Mouse (Mus musculus) gastrocnemius, postnatal 25 days (tissue): ENCODE results near the gene Park7. TPM values are rescaled to one million over a fixed set of nuclear protein-coding genes. Genes with fewer than 3 reads are reported as not detected.
A peak's percentile ranks its signal among the peaks of the same experiment; 100 is the strongest.

Experiments
- DNase-seq: peaks from one replicate; pipeline ENCODE4 v3.0.0; 2022
- long read RNA-seq, 2 experiments: library from polyadenylated mRNA; stranded (forward); transcript quantifications; one replicate each; pipeline ENCODE4 v2.0.0; 2021
- total RNA-seq, 2 experiments: library from RNA; stranded (reverse); gene quantifications; 1 replicate in 1 of 2; 2 replicates in 1 of 2; pipeline ENCODE4 v1.2.3; 2021

The Park7 gene
- 100 to 1,000 TPM; 669 to 811 TPM for total RNA-seq
- long read RNA-seq, experiment 1, transcript Park7-202 (7 exons, 919 nt): minor isoform, 5 of 2,508 reads
- long read RNA-seq, experiment 1, transcript Park7-207 (3 exons, 472 nt): minor isoform, 8 of 2,508 reads
- long read RNA-seq, experiment 1, transcript Park7-201 (7 exons, 908 nt): major isoform, 1,249 of 2,508 reads
- long read RNA-seq, experiment 1, partial matches to known transcripts: 286 of 2,508 reads
- long read RNA-seq, experiment 1, other reads (novel, unspliced or antisense): 956 of 2,508 reads
- long read RNA-seq, experiment 2, transcript Park7-201 (7 exons, 908 nt): major isoform, 964 of 1,868 reads
- long read RNA-seq, experiment 2, transcript Park7-207 (3 exons, 472 nt): minor isoform, 16 of 1,868 reads
- long read RNA-seq, experiment 2, partial matches to known transcripts: 229 of 1,868 reads
- long read RNA-seq, experiment 2, other reads (novel, unspliced or antisense): 654 of 1,868 reads

DNA sequence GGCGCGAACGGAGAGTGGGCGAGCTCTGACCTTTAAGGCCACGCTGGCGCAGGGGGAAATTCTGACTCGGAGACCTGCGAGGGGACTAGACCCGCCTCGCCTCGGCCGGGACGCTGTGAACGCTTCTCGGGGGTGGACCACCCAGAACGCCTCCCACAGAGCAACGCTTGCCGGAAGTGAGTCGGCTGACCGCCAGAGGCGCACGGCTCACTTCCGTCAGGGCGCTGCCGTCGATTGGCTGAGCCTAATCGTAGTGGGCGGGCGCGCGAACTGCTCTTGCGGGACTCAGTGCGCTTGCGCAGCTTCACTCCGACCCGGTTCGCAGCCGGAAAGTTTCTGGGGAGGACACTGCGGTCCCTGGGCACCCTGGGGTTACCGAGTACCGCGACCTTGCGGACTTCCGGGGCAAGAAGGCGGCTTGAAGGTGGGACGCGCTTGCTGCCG lies at the start of gene Park7, which contains the start of gene Tnfrsf9:
Gene Park7, minus strand, starts transcription at position 148 of the 444 bp plus-strand sequence.
Gene Tnfrsf9, plus strand, starts transcription at position 273 of the 444 bp plus-strand sequence.
- peak; percentile 96 for DNase-seq

DNA sequence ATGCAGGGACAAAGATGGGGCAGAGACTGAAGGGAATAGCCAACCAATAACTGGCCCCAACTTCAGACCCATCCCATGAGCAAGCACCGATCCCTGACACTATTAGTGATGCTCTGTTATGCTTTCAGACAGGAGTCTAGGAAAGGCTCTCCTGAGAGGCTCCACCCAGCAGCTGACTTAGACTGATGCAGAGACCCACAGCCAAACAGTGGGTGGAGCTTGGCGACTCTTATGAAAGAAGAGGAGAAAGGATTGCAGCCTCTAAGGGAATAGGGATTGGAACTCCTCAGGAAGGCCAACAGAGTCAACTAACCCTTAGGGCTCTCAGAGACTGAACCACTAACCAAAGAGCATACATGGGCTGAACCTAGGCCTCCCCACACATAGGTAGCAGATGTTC lies 49.5 kb upstream of the Park7 start:
- DNase-seq: no peak

DNA sequence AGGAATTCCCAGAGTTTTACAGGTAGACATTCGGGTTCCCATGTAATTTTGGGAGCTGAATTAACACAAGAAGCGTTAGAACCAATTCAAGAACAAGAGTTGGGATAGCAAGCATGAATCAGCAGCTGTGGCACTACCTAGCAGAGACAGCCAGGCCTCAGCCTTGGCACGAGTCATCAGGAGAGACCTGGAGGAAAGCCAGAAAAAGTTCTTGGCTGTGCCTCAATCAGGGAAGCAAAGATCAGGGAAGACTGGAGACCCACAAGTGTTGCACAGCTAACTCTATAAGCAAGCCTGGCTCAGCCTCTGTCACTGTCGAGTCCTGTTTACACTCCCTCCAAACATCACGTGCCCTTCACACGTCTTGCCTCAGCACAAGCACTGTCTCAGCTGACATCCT lies 48.0 kb upstream of the Park7 start:
- no peak for DNase-seq

DNA sequence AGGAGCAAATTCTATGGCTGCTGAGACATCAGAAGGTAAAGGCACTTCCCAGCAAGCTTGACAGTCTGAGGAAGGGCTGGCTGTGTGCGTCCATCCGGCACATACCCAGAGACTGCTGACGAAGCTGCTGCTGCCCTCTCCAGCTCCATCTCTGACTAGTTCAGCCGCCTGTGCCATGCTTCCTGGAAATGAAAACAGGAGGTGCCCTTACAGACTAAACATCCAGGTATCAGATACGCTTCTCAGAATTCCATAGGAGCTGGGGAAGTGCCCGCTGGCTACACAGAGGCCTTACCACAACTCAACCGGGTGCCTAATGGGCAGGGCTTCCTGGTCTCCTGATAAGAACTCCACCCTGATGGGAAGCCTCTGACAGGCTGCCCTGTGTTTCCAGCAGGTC lies 44.3 kb upstream of the Park7 start:
- no peak for DNase-seq

DNA sequence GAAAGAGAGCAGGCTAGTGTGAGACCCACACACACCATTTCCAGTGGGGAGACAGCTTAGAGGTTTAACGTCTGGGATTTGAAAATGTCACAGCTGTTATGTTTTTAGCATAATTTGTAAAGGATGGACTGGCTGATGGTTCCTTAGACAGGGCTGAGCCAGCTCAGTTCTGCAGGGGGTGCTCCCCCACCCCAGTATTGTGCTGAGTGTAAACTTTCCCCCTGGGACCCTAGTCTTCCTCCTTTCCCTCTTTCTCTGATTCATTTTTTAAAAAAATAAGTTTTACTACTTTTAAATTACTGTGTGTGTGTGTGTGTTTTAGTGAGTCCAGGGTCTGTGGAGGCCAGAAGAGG lies 42.8 kb upstream of the Park7 start:
- no peak for DNase-seq

DNA sequence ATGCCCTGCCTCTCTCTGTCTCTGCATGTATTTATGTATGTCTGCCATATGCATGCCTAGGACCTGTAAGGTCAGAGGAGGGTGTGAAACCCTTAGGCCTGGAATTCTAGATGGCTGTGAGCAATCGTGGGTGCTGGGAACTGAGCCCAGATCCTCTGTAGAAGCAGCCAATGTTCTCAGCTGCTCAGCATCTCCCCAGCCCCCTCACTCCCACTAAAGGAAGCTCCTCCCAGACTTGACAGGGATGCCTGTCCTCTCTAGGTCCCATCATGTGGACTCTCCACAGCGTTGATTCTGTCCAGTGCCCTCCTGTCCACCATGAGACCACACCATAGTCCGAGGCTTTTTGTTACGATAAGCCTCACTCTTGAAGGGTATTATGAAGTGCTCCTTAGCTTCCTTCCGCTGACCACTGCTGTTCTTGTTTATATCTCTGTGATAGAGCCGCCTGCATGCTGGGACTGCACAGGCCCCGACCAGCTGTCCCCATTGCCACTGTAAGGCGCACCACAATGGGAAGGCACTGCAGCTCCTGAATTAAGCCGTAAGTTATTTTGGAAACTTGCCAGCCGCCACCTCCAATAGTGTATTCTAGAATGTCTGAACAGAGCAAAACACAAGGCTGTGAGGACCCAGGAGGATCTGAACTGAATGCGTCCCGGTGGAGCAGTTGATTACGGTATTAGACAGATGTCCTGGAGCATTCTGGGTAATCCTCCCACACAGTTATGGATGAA lies 42.3 kb upstream of the Park7 start:
- DNase-seq: no peak

DNA sequence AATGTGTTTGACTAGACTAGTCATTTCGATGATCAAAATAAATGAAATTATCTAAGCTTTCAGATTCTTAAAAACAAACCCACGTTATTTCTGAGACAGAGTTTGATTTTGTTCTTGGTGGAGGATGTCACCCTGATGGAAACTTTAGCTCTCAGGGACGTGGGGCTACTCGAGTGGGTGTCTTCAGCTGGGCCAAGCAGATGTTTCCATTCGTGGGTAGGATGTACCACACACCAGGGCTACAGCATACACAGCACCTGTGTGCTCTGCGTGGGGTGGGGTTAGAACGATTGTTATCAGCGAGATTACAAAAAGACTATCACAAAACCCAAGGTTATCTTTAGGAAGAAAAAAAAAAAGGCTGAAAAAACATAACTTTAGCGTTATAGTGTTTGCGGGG lies 36.7 kb upstream of the Park7 start:
- DNase-seq: no peak

DNA sequence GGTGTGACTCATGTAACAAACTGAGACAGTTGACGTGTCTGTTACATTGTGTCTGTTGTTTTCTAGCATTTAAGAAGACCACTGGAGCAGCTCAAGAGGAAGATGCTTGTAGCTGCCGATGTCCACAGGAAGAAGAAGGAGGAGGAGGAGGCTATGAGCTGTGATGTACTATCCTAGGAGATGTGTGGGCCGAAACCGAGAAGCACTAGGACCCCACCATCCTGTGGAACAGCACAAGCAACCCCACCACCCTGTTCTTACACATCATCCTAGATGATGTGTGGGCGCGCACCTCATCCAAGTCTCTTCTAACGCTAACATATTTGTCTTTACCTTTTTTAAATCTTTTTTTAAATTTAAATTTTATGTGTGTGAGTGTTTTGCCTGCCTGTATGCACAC lies 30.5 kb upstream of the Park7 start:
- DNase-seq: no peak

DNA sequence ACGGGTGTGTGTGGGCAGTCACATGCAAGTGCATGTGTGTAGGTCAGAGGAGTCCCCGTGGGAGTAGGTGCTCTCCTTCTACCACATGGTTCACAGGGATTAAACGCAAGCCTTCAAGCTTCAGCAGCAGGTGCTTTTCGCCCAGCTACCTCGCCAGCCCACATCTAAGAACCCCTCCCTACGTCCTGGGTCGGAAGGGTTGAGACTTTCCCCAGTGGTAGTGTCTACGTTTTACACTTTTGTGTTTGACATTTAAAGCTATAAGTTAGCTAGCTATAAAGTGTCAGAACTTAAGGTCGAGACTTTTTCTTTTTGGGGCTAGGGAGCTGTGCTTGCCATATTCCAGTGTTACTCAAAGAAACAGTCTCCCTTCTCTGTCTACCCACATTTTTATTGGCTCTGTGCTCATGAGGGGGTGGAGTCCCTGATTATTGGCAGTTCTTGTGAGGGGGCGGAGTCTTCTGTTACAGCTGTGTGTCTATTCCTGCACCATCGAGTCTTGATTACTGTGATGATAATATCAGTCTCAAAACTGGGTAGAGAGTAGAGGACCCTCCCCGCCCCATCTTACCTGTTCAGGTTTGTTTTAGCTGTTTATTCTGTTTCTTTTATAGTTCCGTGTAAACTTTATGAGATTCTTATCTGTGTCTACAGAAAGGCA lies 25.9 kb upstream of the Park7 start:
- DNase-seq: no peak

DNA sequence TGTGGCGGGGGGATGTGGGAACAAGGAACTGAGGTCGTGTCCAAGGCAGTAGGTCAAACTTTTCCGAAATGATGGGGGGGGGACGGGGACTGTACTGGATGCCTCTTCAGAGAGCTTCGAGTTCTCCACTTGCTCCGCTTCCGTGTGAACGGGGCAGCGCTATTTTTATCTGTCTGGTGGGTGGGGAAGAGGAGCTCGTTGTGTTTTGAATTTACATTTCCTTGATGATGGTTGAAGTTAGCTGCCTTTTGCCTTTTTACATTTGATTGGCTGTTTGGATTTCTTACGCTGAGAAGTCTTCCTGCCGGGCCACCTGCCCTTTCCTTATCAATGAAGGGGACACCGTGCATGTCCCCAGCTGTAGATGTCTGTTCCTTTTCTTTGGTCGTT lies 23.8 kb upstream of the Park7 start:
- DNase-seq: no peak

DNA sequence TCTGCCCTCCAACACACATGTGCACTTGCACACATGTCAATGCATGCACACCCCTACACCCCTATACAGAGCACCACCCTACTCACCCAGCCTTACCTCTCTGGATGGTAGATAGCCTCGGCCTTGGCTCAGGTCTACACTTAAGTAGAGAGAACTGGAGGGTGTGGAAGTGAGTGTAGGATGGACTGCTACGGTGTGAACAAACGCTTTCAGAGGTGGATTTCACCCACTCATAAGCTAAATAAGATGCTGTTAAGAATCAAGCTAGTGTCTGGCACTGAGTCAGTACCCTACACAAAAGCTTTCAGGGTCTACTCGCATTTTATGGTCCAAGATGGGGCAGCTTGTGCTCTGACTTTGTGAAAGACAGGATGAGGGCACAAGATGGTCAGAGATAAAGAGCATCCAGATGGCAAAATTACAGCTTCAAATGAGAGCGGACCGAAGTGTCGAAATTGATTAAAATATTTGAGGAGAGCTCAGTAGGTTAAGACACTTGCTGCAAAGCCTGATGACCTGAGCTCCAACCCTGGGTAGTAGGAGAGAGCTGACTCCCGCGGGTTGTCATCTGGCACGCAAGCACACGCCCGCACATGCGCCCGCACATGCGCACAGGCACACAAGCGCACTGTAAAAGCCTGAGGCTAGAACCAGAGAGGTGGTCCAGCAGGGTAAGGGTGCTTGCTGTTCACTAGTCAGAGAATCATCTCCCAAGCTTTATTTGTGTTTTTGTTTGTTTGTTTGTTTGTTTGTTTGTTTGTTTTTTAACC lies 23.2 kb upstream of the Park7 start:
- DNase-seq: no peak

DNA sequence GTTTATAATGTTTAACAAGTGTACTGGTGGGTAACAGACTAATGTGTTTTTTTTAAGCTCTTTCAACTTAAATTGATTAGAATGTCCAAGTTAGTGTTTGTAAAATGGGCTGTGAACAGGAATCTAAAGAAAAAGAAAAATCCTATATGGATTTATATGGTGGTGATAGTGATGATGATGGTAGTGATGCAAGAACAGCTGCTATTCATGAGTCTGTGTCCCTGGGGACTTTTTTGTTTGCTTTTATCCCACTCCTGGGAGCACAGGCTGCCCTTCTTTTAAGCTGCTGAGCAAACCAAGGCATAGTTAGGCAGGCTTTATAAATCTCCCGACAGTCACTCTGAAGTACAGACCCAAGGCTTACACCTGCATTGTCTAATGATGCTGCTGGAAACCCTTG lies 19.3 kb upstream of the Park7 start:
- no peak for DNase-seq

DNA sequence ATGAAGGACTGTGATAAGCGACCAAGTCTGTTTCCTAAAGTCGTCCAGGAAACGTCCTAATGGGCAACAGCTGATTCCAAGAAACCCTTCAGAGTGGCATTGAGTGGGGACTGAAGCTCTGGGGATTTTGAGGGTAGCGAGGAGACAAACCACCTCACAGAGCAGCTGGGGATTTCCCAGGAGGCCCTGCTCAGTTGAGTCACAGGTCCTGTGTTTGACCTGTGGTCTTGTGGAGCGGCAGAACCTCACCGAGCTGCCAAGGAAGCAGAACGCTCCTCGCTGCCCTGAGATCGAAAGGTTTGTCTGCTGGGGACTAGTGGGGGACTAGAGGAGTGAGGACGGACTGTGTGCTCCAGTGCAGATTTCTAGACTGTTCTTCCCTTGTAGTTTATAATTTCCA lies 13.6 kb upstream of the Park7 start:
- no peak for DNase-seq

DNA sequence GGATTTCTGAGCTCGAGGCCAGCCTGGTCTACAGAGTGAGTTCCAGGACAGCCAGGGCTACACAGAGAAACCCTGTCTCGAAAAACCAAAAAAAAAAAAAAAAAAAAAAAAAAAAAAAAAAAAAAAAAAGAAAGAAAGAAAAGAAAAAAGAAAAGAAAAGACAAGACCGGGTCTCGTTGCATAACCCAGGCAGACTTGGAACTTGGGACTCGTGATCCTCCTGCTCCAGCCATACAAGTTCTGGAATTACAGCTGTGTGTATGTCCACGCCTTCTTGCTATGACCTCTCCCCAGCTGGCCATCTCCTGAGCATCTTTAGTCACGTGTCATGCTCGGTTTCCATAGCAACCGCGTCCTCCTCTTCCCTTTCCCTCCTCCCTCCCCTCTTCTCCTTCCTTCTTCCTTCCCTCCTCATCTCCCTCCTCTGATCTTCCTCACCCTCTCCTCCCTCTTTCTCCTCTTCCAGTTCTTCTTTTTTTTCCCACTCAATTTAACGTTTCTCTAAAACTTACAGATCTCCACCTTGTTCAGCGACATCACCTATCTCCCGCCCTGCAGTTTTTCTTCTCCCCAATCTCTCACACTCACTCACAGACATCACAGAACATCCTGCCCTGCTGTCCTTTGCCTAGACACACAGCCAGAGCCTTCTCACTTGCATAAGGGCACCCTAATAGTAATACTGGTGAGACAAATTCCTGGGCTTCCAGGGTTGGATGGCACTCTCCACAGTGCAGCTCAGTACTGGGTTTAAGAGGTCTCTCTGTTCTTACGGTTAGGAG lies 12.9 kb upstream of the Park7 start:
- no peak for DNase-seq

DNA sequence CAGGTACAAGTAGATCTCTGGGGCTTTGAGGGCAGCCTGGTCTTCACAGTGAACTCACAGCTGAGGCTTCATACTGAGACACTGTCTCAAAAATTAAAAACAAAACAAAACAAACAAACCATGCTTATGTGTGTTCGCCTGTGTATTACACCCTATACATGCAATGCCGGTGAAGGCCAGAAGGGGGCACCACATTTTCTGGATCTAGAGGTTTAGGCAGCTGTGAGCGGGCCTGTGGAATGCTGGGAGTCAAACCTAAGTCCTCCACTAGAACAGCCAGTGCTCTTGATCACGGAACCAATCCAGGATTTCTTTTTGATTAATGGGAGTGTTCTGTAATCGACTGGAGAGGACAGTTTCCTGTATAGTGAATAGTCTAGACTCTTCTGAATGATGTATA lies 11.7 kb upstream of the Park7 start:
- DNase-seq: no peak

DNA sequence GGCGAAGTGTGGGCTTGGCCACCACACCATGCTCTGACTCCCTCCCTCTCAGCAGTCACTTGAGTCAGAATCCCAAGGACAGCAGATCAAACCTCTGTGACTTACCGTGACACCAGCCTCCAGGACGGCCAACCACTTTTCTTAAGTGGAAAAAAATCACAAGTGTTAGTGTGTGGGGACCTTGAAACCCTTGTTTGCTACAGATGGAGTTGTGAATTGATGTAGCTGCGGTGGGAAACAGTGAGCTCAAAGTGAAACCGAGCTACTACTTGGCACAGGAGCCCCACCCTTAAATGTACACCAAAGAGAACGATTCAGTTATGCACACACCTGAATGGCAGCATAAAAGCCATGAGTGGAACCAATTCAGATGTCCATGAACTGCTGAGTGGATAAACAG lies 10.7 kb upstream of the Park7 start:
- no peak for DNase-seq

DNA sequence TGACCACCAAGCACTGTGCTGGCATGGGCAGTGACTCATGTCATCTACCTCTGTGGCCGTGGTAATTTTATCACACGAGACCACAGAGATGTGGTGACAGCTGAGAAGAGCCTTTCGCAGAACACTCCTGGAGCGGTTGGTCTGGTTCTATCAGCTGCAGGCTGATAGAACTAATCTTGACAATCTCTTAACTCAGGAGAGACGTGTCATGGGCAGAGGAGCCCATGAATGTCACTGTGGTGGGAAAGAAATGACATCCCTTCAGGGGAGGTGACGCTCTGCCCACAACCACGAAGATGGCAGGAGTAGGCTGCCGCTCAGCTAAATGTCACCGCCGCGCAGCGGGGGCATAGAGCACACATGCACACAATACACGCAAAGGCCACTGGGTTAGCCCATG lies 10.1 kb upstream of the Park7 start:
- DNase-seq: no peak

DNA sequence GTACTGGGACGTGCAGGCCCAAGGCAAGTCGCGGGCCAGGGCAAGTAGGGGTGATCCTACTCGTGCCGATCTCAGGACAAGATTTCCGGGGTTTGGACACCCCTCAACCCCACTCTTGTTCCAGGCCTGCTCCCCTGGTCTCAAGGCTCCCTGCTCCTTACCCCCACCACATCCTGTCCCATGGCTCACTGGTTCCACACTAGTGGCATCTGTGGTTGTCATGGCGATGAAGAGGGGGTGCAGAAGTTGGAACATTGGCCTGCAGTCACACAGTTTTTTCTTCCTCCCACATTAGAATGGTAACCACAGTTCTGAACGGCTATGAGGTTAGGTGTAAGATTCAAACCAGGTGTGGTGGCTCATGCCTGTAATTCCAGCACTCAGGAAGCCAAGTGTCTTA lies 7.0 kb upstream of the Park7 start:
- no peak for DNase-seq

DNA sequence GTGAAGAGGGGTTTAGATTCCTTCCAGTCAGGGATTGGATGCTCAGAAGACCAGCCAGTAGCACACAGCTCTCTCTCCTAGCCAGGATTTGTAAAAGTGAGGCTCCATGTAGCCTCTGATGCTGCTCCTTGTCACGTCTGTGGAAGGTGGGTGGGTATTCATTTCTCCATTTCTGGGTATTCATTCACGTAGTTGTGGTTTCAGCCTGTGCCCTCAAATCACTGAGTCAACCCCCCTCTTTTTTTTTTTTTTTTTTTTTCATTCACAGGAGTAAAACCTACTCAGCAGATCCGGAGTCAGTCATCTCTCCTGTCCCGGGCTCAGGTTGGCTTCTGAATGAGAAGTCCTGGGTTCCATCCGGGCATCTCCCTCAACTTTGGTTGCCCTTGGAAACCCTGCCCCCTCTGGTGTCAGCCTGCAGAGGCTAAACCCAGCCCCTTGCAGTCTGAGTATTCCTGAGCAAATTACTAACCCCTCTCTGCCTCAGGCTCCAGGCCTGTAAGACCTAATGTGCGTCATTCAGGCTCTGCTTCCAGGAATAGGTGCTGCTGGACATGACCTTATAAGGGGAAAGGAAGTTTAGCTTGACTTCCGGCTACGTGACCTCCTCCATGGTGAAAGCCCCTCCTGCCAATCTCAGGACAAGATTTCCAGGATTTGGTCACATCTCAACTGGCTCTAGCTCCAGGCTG lies 3.2 kb upstream of the Park7 start:
- no peak for DNase-seq

DNA sequence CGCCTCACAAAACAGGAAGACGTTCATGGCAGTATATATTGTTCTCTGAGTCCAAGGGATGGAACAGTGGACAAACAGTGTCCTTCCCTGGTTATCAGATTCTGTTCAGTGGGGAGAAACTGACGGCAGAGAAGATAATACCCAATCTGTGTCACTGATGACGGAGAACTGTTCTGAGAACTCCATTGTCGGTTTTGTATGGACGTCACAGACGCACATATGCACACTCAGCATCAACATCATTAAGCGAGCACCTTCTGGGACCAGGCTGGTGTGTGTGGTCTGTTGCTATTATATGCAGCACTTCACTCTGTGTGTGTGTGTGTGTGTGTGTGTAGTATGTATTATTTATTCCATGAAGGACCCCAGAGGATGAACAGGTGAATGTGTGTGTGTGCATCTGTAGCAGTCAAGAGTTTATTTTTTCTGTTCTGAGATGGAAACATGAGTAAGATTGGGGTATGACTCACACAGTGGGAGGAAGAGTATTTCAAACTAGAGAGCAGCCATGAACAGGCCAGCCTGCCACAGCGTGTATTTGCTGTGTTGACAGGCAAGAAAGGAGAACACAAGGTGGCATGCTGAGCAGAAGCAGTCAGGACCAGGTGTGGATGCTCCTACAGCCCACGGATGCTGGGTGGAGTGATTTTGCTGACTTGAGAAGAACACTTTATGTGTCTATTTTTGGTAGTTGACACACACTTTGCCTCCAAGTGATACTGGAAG lies 1.1 kb upstream of the Park7 start:
- DNase-seq: no peak
